Mouse (Mus musculus) liver, embryonic 14.5 days (tissue): Measurements from ENCODE around the gene Tmie. TPM values are rescaled to one million over a fixed set of nuclear protein-coding genes. Genes with fewer than 3 reads are reported as not detected.

Experiments used
- ATAC-seq: fragments of 200-750 bp; cut with Nextera tagmentation; 2 replicates; pipeline ENCODE4 v1.8.0; 2017; ENCODE audit warnings: moderate number of reproducible peaks, mild to moderate bottlenecking, moderate library complexity; ENCODE audit not compliant: insufficient read depth
- DNase-seq, 3 experiments: peaks; one replicate each; pipeline ENCODE4 v3.0.0-alpha.2; 2012 to 2013; ENCODE audit warnings: low read depth in 3 of 3, low spot score in 3 of 3
- H3K27ac ChIP-seq: fragments of 300-500 bp; sonication (generic); 2 replicates; pipeline ENCODE4 v1.5.1; 2014; ENCODE audit warnings: moderate library complexity, mild to moderate bottlenecking, control low read depth, inconsistent platforms
- H3K27me3 ChIP-seq: fragments of 300-500 bp; sonication (generic); 2 replicates; pipeline ENCODE4 v1.6.1; 2014; ENCODE audit warnings: mild to moderate bottlenecking, low read length, moderate library complexity; ENCODE audit not compliant: control insufficient read depth, insufficient read depth
- H3K36me3 ChIP-seq: fragments of 300-500 bp; sonication (generic); replicated peaks from 2 replicates; pipeline ENCODE4 v1.6.1; 2014; ENCODE audit warnings: low read depth; ENCODE audit not compliant: control insufficient read depth, insufficient read depth
- H3K4me1 ChIP-seq, 2 experiments: fragments of 200-500 bp in 1 of 2; fragments of 300-500 bp in 1 of 2; sonication (generic) in 1 of 2; replicated peaks; 2 replicates each; pipeline ENCODE4 v1.6.1; 2012 to 2014; ENCODE audit warnings: antibody characterized with exemption in 1 of 2, inconsistent platforms in 1 of 2, low read length in 1 of 2; ENCODE audit not compliant: control insufficient read depth in 2 of 2, insufficient read depth in 2 of 2
- H3K4me2 ChIP-seq: fragments of 300-500 bp; sonication (generic); 2 replicates; pipeline ENCODE4 v1.6.1; 2014; ENCODE audit warnings: low read depth, mild to moderate bottlenecking, control low read depth, moderate library complexity
- H3K4me3 ChIP-seq, 2 experiments: fragments of 200-500 bp in 1 of 2; fragments of 300-500 bp in 1 of 2; sonication (generic) in 1 of 2; 2 replicates each; pipeline ENCODE4 v1.5.1; 2012 to 2014; ENCODE audit warnings: low read depth in 2 of 2, low read length in 2 of 2, mild to moderate bottlenecking in 2 of 2, control low read depth in 1 of 2, inconsistent platforms in 1 of 2, moderate library complexity in 1 of 2; ENCODE audit not compliant: insufficient read depth in 1 of 2
- H3K9ac ChIP-seq: fragments of 300-500 bp; sonication (generic); replicated peaks from 2 replicates; pipeline ENCODE4 v1.6.1; 2014; ENCODE audit warnings: mild to moderate bottlenecking, control low read depth, moderate library complexity
- H3K9me3 ChIP-seq: fragments of 300-500 bp; sonication (generic); 2 replicates; pipeline ENCODE4 v1.6.1; 2016; ENCODE audit warnings: low read length, mixed read lengths; ENCODE audit not compliant: control insufficient read depth
- CTCF ChIP-seq: IDR thresholded peaks from 2 replicates; pipeline ENCODE4 v1.5.1; 2016; ENCODE audit warnings: antibody characterized with exemption, low read depth, control low read depth
- EP300 ChIP-seq: IDR thresholded peaks from 2 replicates; pipeline ENCODE4 v1.6.1; 2016; ENCODE audit warnings: antibody characterized with exemption, low read depth
- WGBS: fragments of 180-500 bp; shearing (Covaris S2); extraction: QIAGEN DNeasy Blood & Tissue Kit; methylation state at CpG from one replicate; pipeline ENCODE4 v1.1.7; 2014; ENCODE audit not compliant: insufficient replicate concordance; 5-methylcytosine and 5-hydroxymethylcytosine counted together
- polyA plus RNA-seq, 2 experiments: library from polyadenylated mRNA; depleted of rRNA in 1 of 2; stranded (reverse) in 1 of 2; unstranded in 1 of 2; fragments of >200 nt; fragmentation: Nextera tagmentation in 1 of 2; extraction: Ambion mirVana in 1 of 2; gene quantifications; 2 replicates each; pipeline versions ENCODE4 v1.2.1 to v1.2.3; 2012 to 2014

The Tmie gene
- polyA plus RNA-seq, 2 experiments: 0.94 to 0.97 TPM

- 51% methylated on average over 7 of the region's 7 CpGs for WGBS
- Histone ChIP-seq H3K9me3 (no peaks in the 10 kb centered on the region), H3K36me3 (no peaks in the 10 kb centered on the region), H3K4me3 (no peak overlapping the region), H3K27ac (no peak overlapping the region), H3K27me3 (no peaks in the 10 kb centered on the region), H3K4me2 (no peak overlapping the region), H3K9ac (no peak overlapping the region), H3K4me1 (peaks cover 7 to 27% of the 10 kb centered on the region in 2 experiments)
- no peak for DNase-seq
- no peak for TF ChIP-seq EP300
- TF ChIP-seq CTCF: no peak
- no peak for ATAC-seq
These were observed 24.0 kb downstream of the Tmie start for GRCm38 (mm10) chr9:110855903-110856302.

GRCm38 (mm10) chr9:110849162-110849561 lies 30.8 kb downstream of the Tmie start:
- Histone ChIP-seq H3K9me3 (no peaks in the 10 kb centered on the region), H3K4me2 (no peak overlapping the region), H3K4me1 (no peaks in the 10 kb centered on the region), H3K4me3 (no peak overlapping the region), H3K9ac (no peak overlapping the region), H3K27ac (no peak overlapping the region), H3K27me3 (no peaks in the 10 kb centered on the region), H3K36me3 (no peaks in the 10 kb centered on the region)
- TF ChIP-seq EP300 (no peak), CTCF (no peak)
- ATAC-seq: no peak
- DNase-seq: no peak
- WGBS: 73% methylated on average over 7 of the region's 7 CpGs

GRCm38 (mm10) chr9:110844206-110844605 lies 35.7 kb downstream of the Tmie start, which contains the start of gene Prss46:
Gene Prss46, plus strand, starts transcription at chr9:110844506.
- DNase-seq: no peak
- Histone ChIP-seq H3K27ac (no peak within 1 kb of the TSS), H3K4me3 (no peak within 1 kb of the TSS), H3K27me3 (no peaks in the 10 kb centered on the region), H3K4me2 (no peak within 1 kb of the TSS), H3K9ac (no peak within 1 kb of the TSS), H3K9me3 (no peaks in the 10 kb centered on the region), H3K36me3 (no peaks in the 10 kb centered on the region), H3K4me1 (peaks cover 0 to 2% of the 10 kb centered on the region in 2 experiments; a peak in 2 of 4 replicates)
- TF ChIP-seq EP300: no peak
- TF ChIP-seq CTCF: no peak
- 65% methylated on average over 10 of the region's 10 CpGs for WGBS
- no peak for ATAC-seq

DNA sequence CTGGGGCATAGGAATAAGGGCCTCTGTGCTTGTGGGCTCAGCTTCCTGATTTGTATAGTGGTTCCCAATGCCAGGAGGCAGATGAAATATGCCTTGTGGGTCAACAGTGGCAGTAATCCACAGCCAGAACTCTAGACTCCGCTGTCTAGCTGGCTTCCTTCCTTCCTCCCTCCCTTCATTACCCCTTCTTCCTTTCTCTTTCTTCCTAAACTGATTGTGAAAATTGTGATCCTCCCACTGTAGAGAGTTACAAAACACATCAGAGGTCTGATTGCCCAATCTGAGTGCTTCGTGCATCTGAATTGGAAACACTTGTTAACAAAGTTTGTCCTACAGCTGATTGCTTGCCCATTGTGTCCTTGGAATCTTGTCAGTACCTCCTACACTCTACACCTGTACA lies 38.5 kb downstream of the Tmie start:
- H3K27ac ChIP-seq: no peak overlapping the region
- TF ChIP-seq CTCF (no peak), EP300 (no peak)
- peaks cover 0 to 3% of the 10 kb centered on the region in 2 experiments; a peak in 2 of 4 replicates for H3K4me1 ChIP-seq
- H3K4me2 ChIP-seq: no peak overlapping the region
- ATAC-seq (no peak), DNase-seq (peak in 1 of 3 experiments; percentile 7)
- no peaks in the 10 kb centered on the region for H3K9me3 ChIP-seq
- no peaks in the 10 kb centered on the region for H3K36me3 ChIP-seq
- no peak overlapping the region for H3K9ac ChIP-seq
- H3K4me3 ChIP-seq: no peak overlapping the region
- 29% methylated on average over 2 of the region's 2 CpGs for WGBS
- no peaks in the 10 kb centered on the region for H3K27me3 ChIP-seq

GRCm38 (mm10) chr9:110840905-110841304 lies 39.0 kb downstream of the Tmie start:
- H3K27me3 ChIP-seq: no peaks in the 10 kb centered on the region
- no peak overlapping the region for H3K27ac ChIP-seq
- no peak for ATAC-seq
- H3K4me1 ChIP-seq: peaks cover 0 to 3% of the 10 kb centered on the region in 2 experiments; a peak in 2 of 4 replicates
- H3K9me3 ChIP-seq: no peaks in the 10 kb centered on the region
- no peak overlapping the region for H3K9ac ChIP-seq
- no peak overlapping the region for H3K4me2 ChIP-seq
- TF ChIP-seq EP300 (no peak), CTCF (no peak)
- WGBS: 52% methylated on average over 6 of the region's 6 CpGs
- H3K4me3 ChIP-seq: no peak overlapping the region
- H3K36me3 ChIP-seq: no peaks in the 10 kb centered on the region
- DNase-seq: no peak
